Mouse (Mus musculus): ENCODE measurements around the gene Bmp6.

The Bmp6 gene

GRCm38 (mm10) chr13:38347021-38347774, 2.3 kb downstream of the Bmp6 start:
- TF ChIP-seq GATA4 (IDR thresholded peaks at IDR 0.05; ENCODE audit: insufficient replicate concordance, low read length), result no peak

GRCm38 (mm10) chr13:38347775-38348135, 2.8 kb downstream of the Bmp6 start:
- no peak for TF ChIP-seq GATA4 (IDR thresholded peaks at IDR 0.05; ENCODE audit: insufficient replicate concordance, low read length)

GRCm38 (mm10) chr13:38349046-38349445, 4.1 kb downstream of the Bmp6 start:
- no peak for TF ChIP-seq GATA4 (IDR thresholded peaks at IDR 0.05; ENCODE audit: insufficient replicate concordance, low read length)

- no peak for TF ChIP-seq GATA4 (IDR thresholded peaks at IDR 0.05; ENCODE audit: insufficient replicate concordance, low read length)
These were observed 4.9 kb downstream of the Bmp6 start for GRCm38 (mm10) chr13:38349818-38350217.

GRCm38 (mm10) chr13:38351996-38352395, 7.1 kb downstream of the Bmp6 start:
- no peak for TF ChIP-seq GATA4 (IDR thresholded peaks at IDR 0.05; ENCODE audit: insufficient replicate concordance, low read length)

GRCm38 (mm10) chr13:38352986-38353385, 8.1 kb downstream of the Bmp6 start:
- TF ChIP-seq GATA4 (IDR thresholded peaks at IDR 0.05; ENCODE audit: insufficient replicate concordance, low read length), result no peak

GRCm38 (mm10) chr13:38353420-38354255, 8.7 kb downstream of the Bmp6 start:
- TF ChIP-seq GATA4 (IDR thresholded peaks at IDR 0.05; ENCODE audit: insufficient replicate concordance, low read length), result peak; percentile 87; the same call in 1 of the 2 replicates

GRCm38 (mm10) chr13:38354284-38354683, 9.4 kb downstream of the Bmp6 start:
- TF ChIP-seq GATA4 (IDR thresholded peaks at IDR 0.05; ENCODE audit: insufficient replicate concordance, low read length), result no peak

GRCm38 (mm10) chr13:38359045-38359444, 14.1 kb downstream of the Bmp6 start:
- no peak for TF ChIP-seq GATA4 (IDR thresholded peaks at IDR 0.05; ENCODE audit: insufficient replicate concordance, low read length)

- TF ChIP-seq GATA4 (IDR thresholded peaks at IDR 0.05; ENCODE audit: insufficient replicate concordance, low read length), result no peak
These were observed 17.8 kb downstream of the Bmp6 start for GRCm38 (mm10) chr13:38362751-38363150.

- no peak for TF ChIP-seq GATA4 (IDR thresholded peaks at IDR 0.05; ENCODE audit: insufficient replicate concordance, low read length)
These were observed 19.0 kb downstream of the Bmp6 start for GRCm38 (mm10) chr13:38363869-38364268.

GRCm38 (mm10) chr13:38369624-38370023, 24.7 kb downstream of the Bmp6 start:
- no peak for TF ChIP-seq GATA4 (IDR thresholded peaks at IDR 0.05; ENCODE audit: insufficient replicate concordance, low read length)

- no peak for TF ChIP-seq GATA4 (IDR thresholded peaks at IDR 0.05; ENCODE audit: insufficient replicate concordance, low read length)
These were observed 31.2 kb downstream of the Bmp6 start for GRCm38 (mm10) chr13:38376071-38376470.

- TF ChIP-seq GATA4 (IDR thresholded peaks at IDR 0.05; ENCODE audit: insufficient replicate concordance, low read length), result no peak
These were observed 32.4 kb downstream of the Bmp6 start for GRCm38 (mm10) chr13:38377355-38377754.

- TF ChIP-seq GATA4 (IDR thresholded peaks at IDR 0.05; ENCODE audit: insufficient replicate concordance, low read length), result no peak
These were observed 34.9 kb downstream of the Bmp6 start for GRCm38 (mm10) chr13:38379806-38380205.

GRCm38 (mm10) chr13:38386035-38386559, 41.2 kb downstream of the Bmp6 start:
- no peak for TF ChIP-seq GATA4 (IDR thresholded peaks at IDR 0.05; ENCODE audit: insufficient replicate concordance, low read length)

Data from liver, adult (tissue).